Comparison of ENCODE assay signal across 13 mouse cellular contexts in genomic region chr7:63868356-63868918, GRCm38 (mm10). TPM values are rescaled to one million over a fixed set of nuclear protein-coding genes. Genes with fewer than 3 reads are reported as not detected.
"Had no signal": no experiment of that assay in that cellular context is flagged by ENCODE, and none has a peak within 500 bp of the region (broad histone marks: within the 10 kb centered on the region; RNA-seq: fewer than 3 reads in every experiment).

No protein-coding gene starts in this region.

- DNase-seq: liver, postnatal 0 days; lung, adult 2 months; lung, postnatal 14 days; lung, postnatal 36 days; right cerebral cortex, postnatal 14 days; thymus, adult 18-20 months; thymus, postnatal 14 days; thymus, postnatal 36 days had no signal

- ATAC-seq: liver, postnatal 0 days; lung, postnatal 0 days; midbrain, embryonic 13.5 days; midbrain, embryonic 15.5 days had no signal

RNA-seq across cellular contexts. Expression of gene E030018B13Rik, which starts 48.2 kb away (rescaled TPM):
- total RNA-seq: megakaryocyte progenitor cell, adult 5-6 weeks; midbrain, postnatal 0 days had no signal
